Mouse (Mus musculus) mouse trophoblast stem cell (cell line): ENCODE measurements around the gene Dcaf17.

Experiments used
- in situ Hi-C, 2 experiments: fragments of 300-500 bp; cut with MseI, MboI; formaldehyde crosslinking; loops; 2 replicates in 1 of 2; 3 replicates in 1 of 2; pipeline ENCODE4 v1.15.1; 2025

The Dcaf17 gene

DNA sequence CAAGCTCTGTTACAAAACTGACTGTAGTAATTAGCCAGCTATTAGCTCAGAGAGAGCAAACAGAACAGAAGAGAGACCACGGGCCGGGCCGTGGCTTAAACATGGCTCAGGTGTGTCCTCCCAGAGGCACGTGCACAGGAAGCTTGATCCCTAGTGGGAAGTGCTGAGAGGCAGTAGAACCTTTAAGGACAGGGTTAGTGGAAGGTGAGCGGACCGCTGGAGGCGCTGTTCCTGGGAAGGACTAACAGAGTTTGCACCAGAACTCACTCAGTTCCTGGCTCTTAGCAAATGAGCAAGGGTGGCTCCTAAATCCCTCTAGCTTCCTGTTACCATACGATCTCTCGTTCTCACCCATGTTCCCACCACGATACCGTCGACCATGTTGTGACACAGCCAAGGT, 6.2 kb upstream of the Dcaf17 start:
- in situ Hi-C loops, result loop anchor here (10.0 to 25.0 kb wide), 3 partner anchors 262 to 344 kb away; no protein-coding TSS in a partner anchor

DNA sequence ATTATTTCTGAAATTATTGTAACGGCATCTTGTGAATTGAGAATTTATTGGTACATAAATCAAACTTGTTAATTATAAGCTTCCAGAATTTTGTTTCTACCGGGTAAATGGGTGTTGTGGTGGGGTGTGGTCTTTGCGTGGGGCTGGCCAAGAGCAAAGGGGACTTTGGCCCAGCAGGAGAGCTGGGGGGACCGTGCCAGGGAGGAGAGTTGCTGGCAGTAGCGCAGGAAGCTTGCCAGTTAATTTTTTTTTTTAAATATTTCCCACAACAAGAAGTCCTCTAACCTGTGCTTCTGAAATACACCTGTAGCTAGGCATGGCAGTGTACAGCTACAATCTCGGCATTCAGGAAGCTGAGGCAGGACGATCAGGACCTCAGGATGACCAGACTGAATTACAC, 4.6 kb upstream of the Dcaf17 start:
- in situ Hi-C loops, result no loop called here

DNA sequence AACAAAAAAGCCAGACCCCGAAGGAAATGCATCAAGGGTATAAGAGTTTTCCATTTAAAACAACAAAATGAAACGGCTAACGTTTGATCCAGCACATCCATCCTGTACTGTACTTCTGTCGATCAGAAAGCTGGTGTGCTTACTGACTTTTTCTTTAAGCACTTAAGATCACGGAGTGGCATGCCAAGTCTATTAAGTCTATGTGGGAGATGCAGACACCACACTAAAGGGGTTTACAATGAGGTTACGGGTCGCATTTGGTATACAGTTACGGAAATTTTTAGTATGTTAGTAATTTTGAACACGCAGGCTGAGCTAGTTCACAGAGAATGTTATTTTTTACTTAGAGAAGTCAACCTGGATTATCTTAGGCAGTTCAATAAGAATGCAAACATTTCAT, 412 bp upstream of the Dcaf17 start:
- in situ Hi-C loops, result no loop called here

DNA sequence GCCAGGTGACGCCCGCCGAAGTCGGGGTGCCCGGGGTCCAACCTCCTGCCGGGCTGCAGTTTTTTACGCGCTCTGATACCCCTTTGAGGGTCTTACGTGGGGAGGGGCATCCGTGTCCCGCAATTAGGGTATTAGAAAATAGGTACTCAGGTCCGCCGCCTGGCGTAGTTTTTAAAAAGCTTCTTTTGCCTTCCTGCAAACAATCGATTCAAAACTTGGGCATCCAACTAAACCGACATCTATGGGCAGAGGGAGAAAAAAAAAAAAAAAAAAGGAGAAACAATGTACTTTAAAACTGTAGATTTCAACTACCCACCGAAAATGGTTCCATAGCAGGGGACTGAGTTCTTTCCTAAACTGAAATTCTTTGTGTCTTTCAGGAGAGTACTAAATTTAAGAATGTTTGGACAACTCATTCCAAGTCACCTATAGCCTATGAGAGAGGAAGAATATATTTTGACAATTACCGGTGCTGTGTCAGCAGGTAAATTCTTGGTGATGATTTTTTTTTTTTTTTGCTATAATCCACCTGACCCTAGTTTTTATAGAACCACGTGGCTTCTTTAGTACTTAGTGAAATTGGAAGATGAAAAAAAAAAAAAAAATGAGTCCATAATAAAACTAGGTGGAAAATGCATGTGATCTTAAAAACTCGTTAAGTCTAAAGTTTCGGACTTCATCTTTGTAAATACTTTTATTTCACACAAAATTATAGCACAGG, 1.1 kb downstream of the Dcaf17 start:
- in situ Hi-C loops, result no loop called here

DNA sequence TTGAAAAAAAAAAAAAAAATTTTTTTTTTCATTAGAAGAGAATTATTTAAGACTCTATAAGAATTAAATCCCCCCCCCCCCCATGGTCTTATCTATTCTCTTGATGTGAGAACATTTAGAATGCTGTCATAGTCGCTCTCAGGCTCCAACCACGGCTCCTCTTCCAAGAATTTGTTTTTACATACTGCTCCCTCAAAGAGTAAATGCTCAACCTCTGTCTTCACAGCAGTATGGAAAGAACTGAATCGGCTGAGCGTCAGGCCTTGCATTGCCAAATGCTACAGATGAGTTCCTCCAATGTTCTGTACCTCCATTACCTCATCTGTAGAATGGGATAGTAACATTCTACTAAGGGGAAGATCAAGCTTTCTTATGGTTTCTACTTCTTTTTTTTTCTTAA, 16.5 kb downstream of the Dcaf17 start:
- in situ Hi-C loops, result no loop called here

DNA sequence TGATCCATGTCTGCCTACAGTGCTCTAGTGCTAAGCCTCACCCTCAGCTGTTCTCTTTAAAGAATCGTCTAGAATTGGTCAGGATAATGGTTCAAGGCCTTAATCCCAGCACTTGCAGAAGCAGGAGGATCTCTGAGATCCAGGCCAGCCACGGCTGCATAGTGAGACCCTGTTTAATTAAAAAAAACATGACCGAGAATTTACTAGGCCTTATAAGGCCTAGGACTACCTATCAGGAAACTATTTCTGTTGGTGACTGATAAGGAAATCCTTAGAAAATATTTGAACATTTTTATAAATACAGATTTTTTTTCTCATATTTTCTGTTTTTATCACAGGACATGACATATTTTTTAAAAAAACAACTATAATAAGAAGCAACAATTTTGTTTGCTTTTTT, 18.2 kb downstream of the Dcaf17 start:
- in situ Hi-C loops, result no loop called here

DNA sequence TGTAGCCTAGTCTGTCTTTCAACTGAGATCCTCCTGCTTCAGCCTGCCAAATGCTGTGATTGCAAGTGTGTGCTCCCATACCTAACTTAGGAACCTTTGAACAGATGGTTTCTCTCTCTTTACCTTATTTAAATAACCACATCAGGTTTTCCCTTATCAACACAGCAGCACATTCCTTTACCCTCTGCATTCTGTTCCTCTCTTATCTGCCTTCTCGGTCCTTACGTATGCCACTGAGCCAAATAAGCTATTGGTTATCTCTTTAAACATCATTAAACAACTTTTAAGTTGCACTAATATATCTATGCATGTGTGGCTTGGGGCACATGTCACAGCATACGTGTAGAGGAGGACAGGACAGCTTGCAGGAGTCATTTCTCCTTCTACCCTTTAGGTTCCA, 18.7 kb downstream of the Dcaf17 start:
- in situ Hi-C loops, result no loop called here

DNA sequence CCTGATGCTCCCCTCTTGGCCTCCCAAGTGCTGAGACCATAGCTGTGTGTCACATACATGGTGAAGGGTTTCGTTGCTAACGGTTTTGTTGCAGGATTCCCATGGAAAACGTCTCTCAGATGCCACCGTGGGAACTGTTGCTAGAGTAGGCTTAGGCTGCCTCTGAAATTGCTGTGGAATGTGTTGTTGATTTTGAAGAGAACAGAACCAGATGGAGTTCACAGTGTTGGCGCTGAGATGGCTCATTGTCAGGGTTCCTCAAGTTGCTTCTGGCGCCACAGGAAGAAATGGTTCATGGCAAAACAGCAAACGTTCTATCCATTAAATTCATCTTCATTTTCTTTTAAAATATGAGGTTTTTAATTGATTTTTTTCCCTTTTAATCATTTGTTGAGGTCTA, 27.3 kb downstream of the Dcaf17 start:
- in situ Hi-C loops, result no loop called here

DNA sequence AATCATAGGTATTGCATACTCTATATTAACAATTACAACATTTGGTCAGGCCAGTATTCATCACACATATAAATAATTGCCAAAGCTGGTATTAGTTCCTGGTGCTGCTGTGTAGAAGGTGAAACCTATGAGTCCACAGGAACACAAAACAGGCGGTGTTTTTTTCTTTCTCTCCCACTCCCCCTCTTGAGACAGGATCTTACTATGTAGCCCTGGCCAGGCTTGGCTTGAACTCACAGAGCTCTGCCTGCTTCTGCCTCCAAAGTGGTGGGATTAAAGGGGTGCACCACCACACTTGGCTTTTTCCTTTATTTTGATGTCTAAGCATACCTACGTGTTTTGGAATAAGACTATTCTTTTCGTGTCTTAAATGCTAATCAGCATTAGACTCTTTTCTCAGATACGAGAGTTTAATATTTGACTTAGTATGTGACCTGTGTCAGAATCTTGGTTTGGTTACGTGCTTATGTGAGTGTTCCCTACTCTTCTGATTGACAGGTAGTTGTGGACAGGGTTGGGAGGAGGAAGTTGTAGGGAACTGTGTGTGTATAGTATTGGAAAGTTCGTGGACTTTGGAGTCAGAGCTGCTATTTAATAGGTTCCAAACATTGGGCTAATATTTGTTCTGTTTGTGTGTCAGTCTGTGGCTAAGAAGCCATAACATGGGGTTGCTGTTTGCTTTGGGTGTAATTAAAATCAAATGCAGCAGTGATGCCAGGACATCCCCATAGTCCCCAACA, 28.5 kb downstream of the Dcaf17 start:
- in situ Hi-C loops, result no loop called here

DNA sequence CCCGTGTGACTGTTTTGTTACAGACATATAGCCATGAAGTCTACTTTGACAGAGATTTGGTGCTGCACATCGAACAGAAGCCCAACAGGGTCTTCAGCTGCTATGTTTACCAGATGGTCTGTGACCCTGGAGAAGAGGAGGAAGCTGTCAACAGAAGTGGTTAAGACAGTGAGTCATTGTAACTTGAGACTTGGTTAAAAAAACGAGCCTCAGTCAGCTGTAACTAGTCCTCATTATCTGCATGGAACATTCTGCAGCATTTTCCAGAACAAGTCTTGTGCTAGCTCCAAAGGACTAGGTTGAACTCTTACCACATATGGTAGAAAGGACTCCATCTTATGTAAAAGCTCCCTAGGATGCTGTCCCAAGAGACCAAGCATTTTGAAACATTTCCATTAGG, 34.6 kb downstream of the Dcaf17 start:
- in situ Hi-C loops, result no loop called here

DNA sequence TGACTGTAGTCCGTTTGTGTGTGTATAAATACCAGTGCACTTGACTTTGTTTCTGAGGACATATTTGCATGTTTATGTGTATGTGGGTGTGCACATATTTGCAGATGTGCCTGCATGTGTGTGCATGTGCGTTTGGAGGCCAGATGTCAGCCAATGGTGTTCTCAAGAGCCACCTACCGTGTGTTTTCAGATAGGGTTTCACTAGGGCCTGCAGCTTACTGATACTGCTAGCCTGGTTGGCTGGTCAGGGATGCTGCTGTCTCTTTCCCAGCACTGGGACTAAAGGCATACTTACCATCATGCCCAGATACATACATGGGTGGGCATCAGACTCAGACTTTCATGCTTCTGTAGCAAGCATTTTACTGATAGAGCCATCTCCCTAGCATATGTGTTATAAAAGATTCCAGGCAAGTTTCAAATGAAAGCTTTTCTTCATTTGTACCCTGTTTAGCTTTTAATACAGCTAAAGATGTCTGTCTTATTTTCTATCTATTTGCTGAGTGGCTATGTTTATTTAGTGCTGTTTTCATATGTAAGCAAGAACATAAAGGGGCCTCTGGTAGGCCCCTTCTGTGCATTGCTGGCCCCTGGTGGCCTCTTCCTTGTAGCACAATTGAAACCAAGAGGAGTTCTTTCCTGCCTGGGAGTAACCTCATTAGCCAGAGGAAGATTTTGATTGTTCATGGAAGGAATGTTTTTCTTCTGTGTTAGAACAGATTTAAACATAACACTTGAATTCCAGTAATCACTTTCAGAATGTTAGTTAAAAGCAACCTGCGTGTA, 35.7 kb downstream of the Dcaf17 start:
- in situ Hi-C loops, result no loop called here

DNA sequence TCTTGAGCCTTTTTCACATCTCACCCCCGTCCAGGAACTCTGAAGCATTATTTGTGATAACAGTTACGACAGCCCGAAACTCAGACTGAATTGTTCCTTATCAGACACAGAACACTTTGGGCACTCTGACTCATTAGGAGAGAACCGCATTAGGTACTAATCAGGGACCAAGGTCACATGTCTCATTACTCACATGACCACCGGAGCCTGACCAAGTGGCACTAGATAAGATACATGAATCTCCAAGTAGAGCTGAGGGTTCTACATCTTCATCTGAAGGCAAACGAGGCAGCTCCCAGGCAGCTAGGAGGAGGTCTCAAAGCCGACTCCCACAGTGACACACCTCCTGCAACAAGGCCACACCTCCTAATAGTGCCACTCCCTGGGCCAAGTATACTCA, 41.0 kb downstream of the Dcaf17 start:
- in situ Hi-C loops, result no loop called here

DNA sequence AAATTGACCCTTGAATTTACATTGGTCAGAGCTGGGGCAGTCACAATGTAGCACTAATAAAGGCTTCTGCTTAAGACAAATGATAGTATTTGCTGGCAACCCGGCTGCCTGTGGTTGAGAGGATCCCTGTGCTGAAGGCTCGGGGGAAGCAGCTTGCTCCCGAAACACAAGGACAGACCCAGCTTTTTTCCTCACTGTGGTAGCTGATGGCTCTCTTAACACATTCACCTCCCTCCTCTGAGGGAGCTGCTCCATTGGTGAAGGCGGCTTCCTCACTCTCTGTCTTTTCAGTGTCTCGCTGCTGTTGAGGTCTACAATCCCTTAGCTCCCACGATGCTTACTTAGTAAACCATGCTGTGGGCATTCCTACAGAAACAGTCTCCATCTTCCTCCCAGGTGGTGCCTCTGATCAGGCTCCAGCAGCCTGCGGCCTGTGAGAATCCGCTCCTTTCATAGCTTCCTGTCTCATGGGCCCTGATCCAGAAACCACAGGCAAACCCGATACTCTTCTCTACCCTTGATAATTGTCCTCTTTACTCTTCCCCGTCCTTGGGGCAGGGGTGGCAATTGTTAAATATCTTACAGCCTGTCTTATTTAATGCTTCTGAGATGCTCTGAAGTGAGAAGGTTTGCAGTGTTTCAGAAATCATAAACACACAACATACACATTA, 47.6 kb downstream of the Dcaf17 start:
- in situ Hi-C loops, result no loop called here

DNA sequence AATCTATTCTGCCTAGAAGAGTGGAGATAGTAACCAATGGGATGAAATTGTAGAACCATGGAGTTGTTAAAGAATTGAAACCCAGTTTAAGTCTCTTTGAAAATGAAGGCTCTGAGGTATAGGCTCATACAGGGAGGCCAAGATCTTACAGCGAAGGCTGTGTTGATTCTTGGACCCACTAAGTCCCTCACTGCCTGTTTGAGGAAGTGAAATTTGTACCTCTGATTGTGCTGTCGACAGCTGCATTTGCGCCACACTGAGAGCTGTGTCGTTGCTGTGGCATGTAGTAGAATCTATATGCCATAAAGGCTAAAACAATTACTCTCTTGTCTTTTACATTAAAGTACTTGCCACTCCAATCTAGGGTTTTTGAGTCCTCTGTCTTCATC, 48.2 kb downstream of the Dcaf17 start:
- in situ Hi-C loops, result no loop called here

DNA sequence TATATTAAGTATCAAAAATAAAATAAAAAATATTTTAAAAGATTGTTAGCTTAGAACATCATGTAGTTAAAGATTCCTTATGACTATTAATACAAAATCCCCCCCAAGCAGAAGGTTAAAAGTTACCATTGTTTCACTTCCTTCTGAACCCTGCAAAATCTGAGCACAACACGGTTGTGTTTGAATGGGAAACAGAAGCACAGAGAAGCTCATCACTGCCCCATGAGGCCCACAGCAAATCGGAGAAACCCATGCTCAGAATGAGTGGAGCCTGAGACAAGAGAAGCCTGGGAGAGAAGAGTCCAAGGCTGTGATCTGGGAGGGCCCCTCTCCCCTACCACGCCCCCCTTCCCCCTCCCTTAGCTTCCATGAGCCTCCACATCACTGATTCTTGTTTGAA, 49.6 kb downstream of the Dcaf17 start:
- in situ Hi-C loops, result no loop called here

DNA sequence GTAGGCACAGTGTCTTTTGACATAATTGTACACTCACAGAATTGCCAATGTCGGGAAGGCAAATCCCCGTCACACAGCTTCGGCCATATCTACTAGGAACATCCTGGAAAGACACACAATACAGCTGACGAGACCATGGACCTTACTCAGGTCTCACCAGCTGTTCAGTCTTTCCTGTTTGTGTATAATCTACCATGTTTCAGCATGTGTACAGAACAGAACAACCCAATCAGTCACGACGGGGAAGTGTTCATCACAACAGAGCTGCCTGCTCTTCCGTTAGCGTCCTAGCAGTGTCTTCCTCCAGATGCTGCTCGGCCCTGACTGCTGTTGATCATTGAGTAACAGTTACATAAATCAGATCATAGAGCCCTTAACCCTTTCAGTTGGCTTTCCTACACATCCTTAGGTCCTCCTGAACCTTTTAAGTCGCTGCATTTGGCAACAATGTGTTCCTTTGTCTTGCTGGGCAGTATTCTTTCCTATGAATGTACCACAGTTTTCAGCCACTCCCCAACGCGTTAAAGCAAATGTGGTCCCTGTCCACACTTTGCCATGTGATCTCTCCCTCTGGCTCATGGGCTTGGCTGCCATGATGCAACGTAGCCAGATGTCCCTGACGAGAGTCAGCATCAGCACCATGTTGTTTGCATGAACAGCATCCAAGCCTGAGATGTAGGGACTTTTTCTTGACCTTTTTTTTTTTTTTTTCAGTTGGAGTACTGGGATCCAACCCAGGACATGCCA, 50.5 kb downstream of the Dcaf17 start:
- in situ Hi-C loops, result no loop called here

DNA sequence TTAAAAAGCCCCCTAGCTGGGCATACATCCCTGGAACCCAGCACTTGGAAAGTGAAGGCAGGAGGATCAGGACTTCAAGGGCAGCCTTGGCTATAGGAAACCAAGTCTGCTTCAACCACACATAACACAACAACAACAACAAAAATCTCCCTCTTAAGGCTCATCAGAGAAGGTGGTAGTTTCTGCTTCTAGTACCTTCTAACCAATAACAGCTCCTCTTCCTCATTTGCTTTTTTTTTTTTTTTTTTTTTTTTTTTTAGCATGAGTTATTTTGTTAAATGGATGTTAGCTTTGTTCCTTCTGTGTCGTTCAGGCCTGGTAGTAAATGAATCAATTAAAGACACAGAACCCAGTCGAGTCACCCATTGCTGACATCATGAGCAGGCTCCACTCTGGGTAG, 52.1 kb downstream of the Dcaf17 start:
- in situ Hi-C loops, result no loop called here

DNA sequence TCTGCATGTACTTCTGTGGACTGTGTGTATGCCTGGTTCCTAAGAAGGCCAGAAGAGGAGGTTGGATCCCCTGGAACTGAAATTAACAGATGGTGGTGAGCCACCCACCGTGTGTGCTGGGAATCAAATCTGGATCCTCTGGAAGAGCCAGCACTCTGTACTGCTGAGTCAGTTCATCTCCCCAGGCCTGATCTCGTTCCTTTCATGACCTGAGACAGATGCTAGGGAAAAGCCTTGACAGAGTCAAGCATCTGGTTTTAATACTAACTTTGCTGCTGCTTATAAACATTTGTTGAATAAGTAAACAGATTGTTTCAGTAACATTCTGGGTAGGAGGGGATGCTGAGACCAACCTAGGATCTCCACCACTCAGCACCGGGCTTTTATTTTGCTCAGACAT, 53.4 kb downstream of the Dcaf17 start:
- in situ Hi-C loops, result no loop called here

DNA sequence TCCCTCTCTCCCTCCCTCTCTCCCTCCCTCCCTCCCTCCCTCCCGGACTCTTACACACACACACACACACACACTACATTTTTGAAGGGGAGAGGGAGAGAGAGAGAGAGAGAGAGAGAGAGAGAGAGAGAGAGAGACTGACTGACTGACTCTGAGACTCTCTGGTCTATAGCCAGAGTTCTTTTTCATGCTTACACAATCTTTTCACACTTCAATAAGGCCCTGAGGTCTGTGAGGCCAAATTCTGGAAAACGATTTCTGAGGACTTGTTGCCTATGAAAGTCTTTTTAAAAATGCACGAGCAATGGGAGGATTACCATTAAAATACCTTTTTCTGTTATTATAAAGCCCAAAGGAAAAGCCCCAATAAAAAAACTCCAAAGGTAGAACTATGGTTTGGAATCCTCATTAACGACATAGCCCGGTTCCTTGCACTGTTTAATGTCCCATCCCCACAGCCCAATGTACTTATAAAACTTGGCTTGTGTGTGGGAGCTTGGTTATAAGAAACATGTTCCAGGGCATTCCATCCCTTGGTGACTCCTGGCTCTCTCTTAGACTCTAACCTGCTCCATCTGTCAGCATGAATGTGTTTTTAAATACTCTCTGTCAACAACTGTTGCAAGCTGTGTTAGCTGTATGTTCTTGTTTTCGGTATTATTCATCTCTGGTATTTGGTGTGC, 58.5 kb downstream of the Dcaf17 start:
- in situ Hi-C loops, result no loop called here

DNA sequence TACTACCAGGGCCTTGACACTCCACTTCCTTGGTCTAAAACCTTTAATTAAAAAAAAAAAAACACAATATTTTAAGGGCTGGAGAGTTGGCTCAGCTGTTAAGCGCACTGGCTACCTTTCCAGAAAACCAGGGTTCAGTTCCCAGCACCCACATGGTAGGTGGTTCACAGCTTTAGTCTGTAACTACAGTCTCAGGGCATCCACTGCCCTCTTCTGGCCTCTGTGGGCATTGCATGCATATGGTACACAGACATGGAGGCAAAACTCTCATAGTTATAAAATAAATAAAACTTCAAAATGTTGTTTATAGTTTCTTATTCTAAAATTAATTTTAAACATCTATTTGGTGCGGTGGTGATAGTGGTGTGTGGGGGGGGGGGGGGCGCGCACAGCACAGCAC, 61.0 kb downstream of the Dcaf17 start:
- in situ Hi-C loops, result no loop called here
